Mouse (Mus musculus) embryonic fibroblast, embryonic 13.5 days (primary cell): ENCODE measurements at regions not wholly inside any gene's neighbourhood (a gene's known extent, or its start where the extent isn't known, plus 50 kb on each side); places are given as distances from the start of the nearest gene placed in this dataset.

Source experiments
- H3K27ac ChIP-seq: 2 replicates; pipeline ENCODE4 v1.5.1; 2012; ENCODE audit warnings: low read length, control low read depth, inconsistent platforms; ENCODE audit not compliant: insufficient read depth
- H3K4me1 ChIP-seq: 2 replicates; pipeline ENCODE4 v1.6.1; 2011; ENCODE audit warnings: low read length; ENCODE audit not compliant: control insufficient read depth, insufficient read depth
- H3K4me3 ChIP-seq: 2 replicates; pipeline ENCODE4 v1.5.1; 2011; ENCODE audit warnings: mild to moderate bottlenecking, control low read depth, low read length; ENCODE audit not compliant: insufficient read depth
- CTCF ChIP-seq: IDR thresholded peaks from 2 replicates; pipeline ENCODE4 v1.5.1; 2011; ENCODE audit warnings: mild to moderate bottlenecking, control low read depth, low read length, moderate library complexity, borderline replicate concordance; ENCODE audit not compliant: insufficient read depth
- POLR2A ChIP-seq: IDR thresholded peaks from 2 replicates; pipeline ENCODE4 v1.6.1; 2011; ENCODE audit warnings: low read depth, mild to moderate bottlenecking, control low read depth, low read length, moderate library complexity

- peaks cover 3% of the 10 kb centered on the region; the same call in 1 of the 2 replicates for H3K4me1 ChIP-seq
- TF ChIP-seq CTCF = no peak
- no peak for TF ChIP-seq POLR2A
- H3K4me3 ChIP-seq = no peak overlapping the region
- H3K27ac ChIP-seq = no peak overlapping the region
These were observed 169.4 kb upstream of the Prok2 start for GRCm38 (mm10) chr6:99895558-99895957.

GRCm38 (mm10) chr6:99893936-99894335 is 167.7 kb upstream of the Prok2 start:
- Histone ChIP-seq H3K4me3 (no peak overlapping the region), H3K4me1 (peaks cover 3% of the 10 kb centered on the region; the same call in 1 of the 2 replicates), H3K27ac (no peak overlapping the region)
- TF ChIP-seq CTCF (no peak), POLR2A (no peak)

- Histone ChIP-seq H3K4me3 (no peak overlapping the region), H3K27ac (no peak overlapping the region), H3K4me1 (peaks cover 3% of the 10 kb centered on the region; the same call in 1 of the 2 replicates)
- TF ChIP-seq POLR2A (no peak), CTCF (no peak)
These were observed 166.0 kb upstream of the Prok2 start for GRCm38 (mm10) chr6:99892204-99892603.

GRCm38 (mm10) chr6:99891790-99892189 is 165.6 kb upstream of the Prok2 start:
- no peak overlapping the region for H3K27ac ChIP-seq
- peaks cover 3% of the 10 kb centered on the region; the same call in 1 of the 2 replicates for H3K4me1 ChIP-seq
- no peak overlapping the region for H3K4me3 ChIP-seq
- no peak for TF ChIP-seq CTCF
- no peak for TF ChIP-seq POLR2A

- no peak for TF ChIP-seq CTCF
- TF ChIP-seq POLR2A = no peak
- Histone ChIP-seq H3K4me1 (0 out of 2 replicates have a peak, but pooled peaks cover 1% of the 10 kb centered on the region), H3K27ac (no peak overlapping the region), H3K4me3 (no peak overlapping the region)
These were observed 164.6 kb upstream of the Prok2 start for GRCm38 (mm10) chr6:99890805-99891204.

GRCm38 (mm10) chr6:99889055-99889454 is 162.9 kb upstream of the Prok2 start:
- H3K27ac ChIP-seq = no peak overlapping the region
- TF ChIP-seq POLR2A (no peak), CTCF (no peak)
- no peak overlapping the region for H3K4me3 ChIP-seq
- H3K4me1 ChIP-seq = peaks cover 10% of the 10 kb centered on the region; the same call in 1 of the 2 replicates

- H3K4me1 ChIP-seq = peaks cover 17% of the 10 kb centered on the region
- TF ChIP-seq CTCF (no peak), POLR2A (no peak)
These were observed 161.7 kb upstream of the Prok2 start for GRCm38 (mm10) chr6:99887904-99888303.

GRCm38 (mm10) chr6:99884755-99885154 is 158.6 kb upstream of the Prok2 start:
- Histone ChIP-seq H3K27ac (no peak overlapping the region), H3K4me1 (peaks cover 17% of the 10 kb centered on the region), H3K4me3 (no peak overlapping the region)
- no peak for TF ChIP-seq POLR2A
- no peak for TF ChIP-seq CTCF

More at GRCm38 (mm10) chr6:99887904-99888303, 161.7 kb upstream of the Prok2 start:
- H3K4me3 ChIP-seq = no peak overlapping the region
- no peak overlapping the region for H3K27ac ChIP-seq

- Histone ChIP-seq H3K4me3 (no peak overlapping the region), H3K4me1 (peaks cover 17% of the 10 kb centered on the region), H3K27ac (no peak overlapping the region)
- no peak for TF ChIP-seq CTCF
- no peak for TF ChIP-seq POLR2A
These were observed 157.9 kb upstream of the Prok2 start for GRCm38 (mm10) chr6:99884054-99884453.

GRCm38 (mm10) chr6:99881606-99882005 is 155.4 kb upstream of the Prok2 start:
- Histone ChIP-seq H3K4me1 (peaks cover 17% of the 10 kb centered on the region), H3K27ac (no peak overlapping the region), H3K4me3 (no peak overlapping the region)
- TF ChIP-seq CTCF (no peak), POLR2A (no peak)

GRCm38 (mm10) chr6:99874852-99875251 is 148.7 kb upstream of the Prok2 start:
- no peaks in the 10 kb centered on the region for H3K4me1 ChIP-seq
- no peak overlapping the region for H3K27ac ChIP-seq
- TF ChIP-seq CTCF (no peak), POLR2A (no peak)
- H3K4me3 ChIP-seq = no peak overlapping the region
